7 mouse cellular contexts compared by ENCODE assay signal in the genomic region with DNA sequence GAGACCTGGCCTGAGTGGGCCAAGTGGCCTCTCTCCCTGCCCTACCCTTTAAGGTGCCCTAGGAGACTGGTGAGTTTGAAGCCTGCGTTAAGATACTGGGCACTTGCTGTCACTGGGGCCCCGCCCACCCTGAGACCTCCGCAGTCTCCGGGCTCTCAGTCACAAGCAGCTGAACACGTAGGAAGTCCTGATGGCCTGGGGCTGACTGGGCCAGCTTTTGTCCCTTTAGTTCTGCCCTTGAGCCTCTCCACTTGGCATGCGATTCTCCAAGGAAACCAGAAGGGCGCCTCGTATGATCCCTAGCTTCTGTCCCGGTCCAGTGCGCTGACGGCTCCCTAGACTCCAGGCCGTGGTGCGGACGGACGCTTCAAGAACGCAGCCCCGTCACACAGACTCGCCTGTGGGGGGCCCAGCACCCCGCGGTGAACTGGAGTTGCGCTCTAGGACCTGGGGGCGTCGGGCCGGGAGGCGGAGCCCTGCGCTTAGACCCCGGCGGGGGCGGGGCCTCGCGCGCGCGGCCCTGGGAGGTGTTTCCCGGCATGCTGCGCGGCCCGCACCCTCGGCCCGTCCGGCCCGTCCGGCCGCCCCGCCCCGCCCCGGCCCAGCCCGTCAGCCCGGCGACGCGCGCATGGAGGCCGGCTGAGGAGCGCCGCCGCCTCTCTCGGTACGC. TPM values are rescaled to one million over a fixed set of nuclear protein-coding genes. Genes with fewer than 3 reads are reported as not detected.
DNase-seq lines count a peak whose midpoint lies in the region; ATAC-seq and TF ChIP-seq lines count a peak whose summit lies in the region.

No protein-coding gene starts in this region.

- peaks cover 7% of the 10 kb centered on the region; the same call in 1 of the 2 replicates for H3K4me1 ChIP-seq in intestine, postnatal 0 days (replicated peaks; ENCODE audit: control insufficient read depth, insufficient read depth, low read length)
- peaks cover 25% of the 10 kb centered on the region for H3K4me1 ChIP-seq in limb, embryonic 11.5 days (ENCODE audit: control insufficient read depth, insufficient read depth, low read length)
- peaks cover 41% of the 10 kb centered on the region for H3K4me1 ChIP-seq in midbrain, embryonic 13.5 days (replicated peaks)
- peaks cover 16% of the 10 kb centered on the region for H3K4me1 ChIP-seq in small intestine, adult 2 months (ENCODE audit: control insufficient read depth, insufficient read depth, insufficient read length, low read length)

- H3K4me3 ChIP-seq in intestine, postnatal 0 days (ENCODE audit: low read depth, low read length) = peak overlapping the region; percentile 83
- H3K4me3 ChIP-seq in limb, embryonic 11.5 days (ENCODE audit: low read depth, low read length) = peak overlapping the region; percentile 62
- H3K4me3 ChIP-seq in midbrain, embryonic 13.5 days (replicated peaks) = peak overlapping the region; percentile 81
- peak overlapping the region; percentile 91 for H3K4me3 ChIP-seq in small intestine, adult 2 months (ENCODE audit: low read depth, low read length)

- peak; percentile 88 for ATAC-seq in intestine, postnatal 0 days
- peak; percentile 90 for ATAC-seq in limb, embryonic 11.5 days (ENCODE audit: insufficient number of reproducible peaks, low FRiP score, low TSS enrichment, low read depth)
- peak; percentile 94 for ATAC-seq in midbrain, embryonic 13.5 days

- peak; percentile 96 for DNase-seq in adrenal gland, postnatal 14 days
- DNase-seq in embryo, embryonic 9.5 days (ENCODE audit: extremely low spot score) = peak; percentile 91
- DNase-seq in gastrocnemius, postnatal 4 days (ENCODE audit: low spot score in 2 of 2) = peak; percentile 86 to 91
- DNase-seq in limb, embryonic 11.5 days (ENCODE audit: low spot score) = peak; percentile 91

- H3K4me2 ChIP-seq in intestine, postnatal 0 days (replicated peaks; ENCODE audit: low read depth) = peak overlapping the region; percentile 87
- peak overlapping the region; percentile 87 for H3K4me2 ChIP-seq in limb, embryonic 11.5 days (ENCODE audit: low read depth, severe bottlenecking)
- peak overlapping the region; percentile 95 for H3K4me2 ChIP-seq in midbrain, embryonic 13.5 days (replicated peaks)

- H3K36me3 ChIP-seq in intestine, postnatal 0 days (ENCODE audit: control insufficient read depth, insufficient read depth) = peaks cover 6% of the 10 kb centered on the region; the same call in 1 of the 2 replicates
- H3K36me3 ChIP-seq in limb, embryonic 11.5 days (ENCODE audit: control insufficient read depth, insufficient read depth, low read length) = no peaks in the 10 kb centered on the region
- peaks cover 3% of the 10 kb centered on the region; the same call in 1 of the 2 replicates for H3K36me3 ChIP-seq in midbrain, embryonic 13.5 days
- peaks cover 8% of the 10 kb centered on the region; the same call in 1 of the 2 replicates for H3K36me3 ChIP-seq in small intestine, adult 2 months (ENCODE audit: control insufficient read depth, insufficient read depth, low read length)

- TF ChIP-seq POLR2A in small intestine, adult 2 months (IDR thresholded peaks at IDR 0.05; ENCODE audit: low read depth, low read length) = no peak; the same call in 1 of the 2 replicates

- peak; percentile 51 for TF ChIP-seq CTCF in intestine, postnatal 0 days (IDR thresholded peaks at IDR 0.05; ENCODE audit: low read depth)
- TF ChIP-seq CTCF in small intestine, adult 2 months (IDR thresholded peaks at IDR 0.05; ENCODE audit: extremely low read depth, insufficient read length, insufficient replicate concordance, low read depth, low read length) = no peak; the same call in 1 of the 2 replicates

- peak overlapping the region; percentile 90 for H3K27ac ChIP-seq in intestine, postnatal 0 days (ENCODE audit: low read depth, low read length)
- H3K27ac ChIP-seq in limb, embryonic 11.5 days (replicated peaks; ENCODE audit: low read depth, low read length) = peak overlapping the region; percentile 62
- H3K27ac ChIP-seq in midbrain, embryonic 13.5 days = peak overlapping the region; percentile 93
- H3K27ac ChIP-seq in small intestine, adult 2 months (ENCODE audit: insufficient read depth, low read depth, low read length) = peak overlapping the region; percentile 82

- no peaks in the 10 kb centered on the region for H3K9me3 ChIP-seq in intestine, postnatal 0 days (ENCODE audit: control insufficient read depth)
- no peaks in the 10 kb centered on the region for H3K9me3 ChIP-seq in limb, embryonic 11.5 days (ENCODE audit: control insufficient read depth, low read length)
- H3K9me3 ChIP-seq in midbrain, embryonic 13.5 days = no peaks in the 10 kb centered on the region

- H3K27me3 ChIP-seq in intestine, postnatal 0 days (replicated peaks; ENCODE audit: control insufficient read depth, insufficient read depth, low read length) = no peaks in the 10 kb centered on the region
- no peaks in the 10 kb centered on the region for H3K27me3 ChIP-seq in limb, embryonic 11.5 days (ENCODE audit: control insufficient read depth, insufficient read depth, low read length)
- H3K27me3 ChIP-seq in midbrain, embryonic 13.5 days = no peaks in the 10 kb centered on the region
- no peaks in the 10 kb centered on the region for H3K27me3 ChIP-seq in small intestine, adult 2 months (ENCODE audit: control insufficient read depth, insufficient read depth, low read length)

- peak overlapping the region; percentile 89 for H3K9ac ChIP-seq in intestine, postnatal 0 days (ENCODE audit: low read depth, low read length)
- peak overlapping the region; percentile 75 for H3K9ac ChIP-seq in limb, embryonic 11.5 days (ENCODE audit: low read length)
- peak overlapping the region; percentile 89 for H3K9ac ChIP-seq in midbrain, embryonic 13.5 days (replicated peaks)

- under 1% methylated on average over 57 of the region's 59 CpGs for WGBS in intestine, postnatal 0 days
- under 1% methylated on average over 46 of the region's 59 CpGs for WGBS in limb, embryonic 11.5 days
- WGBS in midbrain, embryonic 13.5 days = under 1% methylated on average over 46 of the region's 59 CpGs
- WGBS in small intestine, adult 2 months = under 1% methylated on average over 57 of the region's 59 CpGs

RNA-seq across cellular contexts. Expression of a gene that starts 0.7 kb away (rescaled TPM):
- total RNA-seq in adrenal gland, postnatal 14 days (2021) = 38.2 and 47.1 TPM in 2 replicates
- 10 to 100 TPM; 33.8 to 34.8 TPM for total RNA-seq in gastrocnemius, postnatal 4 days (2021)
- 32.5 and 33.0 TPM in 2 replicates for polyA plus RNA-seq in intestine, postnatal 0 days (2015; fragmentation: Nextera tagmentation; extraction: Ambion mirVana)
- 46.9 and 49.0 TPM in 2 replicates for polyA plus RNA-seq in limb, embryonic 11.5 days (2014; fragmentation: Nextera tagmentation; extraction: Ambion mirVana)
- 36.8 and 40.7 TPM in 2 replicates for polyA plus RNA-seq in midbrain, embryonic 13.5 days (2015; fragmentation: Nextera tagmentation; extraction: Ambion mirVana)
- 81.6 and 90.9 TPM in 2 replicates for polyA plus RNA-seq in small intestine, adult 2 months (2012; rRNA removed)

RNA-seq across cellular contexts. Expression of a gene that starts 13.3 kb away (rescaled TPM):
- 29.3 and 35.4 TPM in 2 replicates for total RNA-seq in adrenal gland, postnatal 14 days (2021)
- 10 to 100 TPM; 10.5 to 12.4 TPM for total RNA-seq in gastrocnemius, postnatal 4 days (2021)
- polyA plus RNA-seq in intestine, postnatal 0 days (2015; fragmentation: Nextera tagmentation; extraction: Ambion mirVana) = 9.6 and 10.4 TPM in 2 replicates
- 15.4 and 16.9 TPM in 2 replicates for polyA plus RNA-seq in limb, embryonic 11.5 days (2014; fragmentation: Nextera tagmentation; extraction: Ambion mirVana)
- polyA plus RNA-seq in midbrain, embryonic 13.5 days (2015; fragmentation: Nextera tagmentation; extraction: Ambion mirVana) = 20.2 and 23.9 TPM in 2 replicates
- polyA plus RNA-seq in small intestine, adult 2 months (2012; rRNA removed) = 29.0 and 45.8 TPM in 2 replicates

RNA-seq across cellular contexts. Expression of a gene that starts 16.1 kb away (rescaled TPM):
- total RNA-seq in adrenal gland, postnatal 14 days (2021) = 0.52 and 1.6 TPM in 2 replicates
- under 1 TPM; 0.13 to 0.15 TPM for total RNA-seq in gastrocnemius, postnatal 4 days (2021)
- 0.26 and 0.48 TPM in 2 replicates for polyA plus RNA-seq in intestine, postnatal 0 days (2015; fragmentation: Nextera tagmentation; extraction: Ambion mirVana)
- 0.20 and 0.37 TPM in 2 replicates for polyA plus RNA-seq in limb, embryonic 11.5 days (2014; fragmentation: Nextera tagmentation; extraction: Ambion mirVana)
- 4.1 and 4.5 TPM in 2 replicates for polyA plus RNA-seq in midbrain, embryonic 13.5 days (2015; fragmentation: Nextera tagmentation; extraction: Ambion mirVana)
- polyA plus RNA-seq in small intestine, adult 2 months (2012; rRNA removed) = 0.30 and 0.32 TPM in 2 replicates

RNA-seq across cellular contexts. Expression of a gene that starts 47.3 kb away (rescaled TPM):
- total RNA-seq in adrenal gland, postnatal 14 days (2021) = 13.3 and 15.7 TPM in 2 replicates
- 10 to 100 TPM; 13.5 to 16.6 TPM for total RNA-seq in gastrocnemius, postnatal 4 days (2021)
- 3.6 and 4.2 TPM in 2 replicates for polyA plus RNA-seq in intestine, postnatal 0 days (2015; fragmentation: Nextera tagmentation; extraction: Ambion mirVana)
- 22.6 and 23.5 TPM in 2 replicates for polyA plus RNA-seq in limb, embryonic 11.5 days (2014; fragmentation: Nextera tagmentation; extraction: Ambion mirVana)
- polyA plus RNA-seq in midbrain, embryonic 13.5 days (2015; fragmentation: Nextera tagmentation; extraction: Ambion mirVana) = 17.4 and 19.9 TPM in 2 replicates
- 21.6 and 29.0 TPM in 2 replicates for polyA plus RNA-seq in small intestine, adult 2 months (2012; rRNA removed)

RNA-seq across cellular contexts. Expression of a gene that starts 52.9 kb away (rescaled TPM):
- total RNA-seq in adrenal gland, postnatal 14 days (2021) = 11.9 and 13.2 TPM in 2 replicates
- total RNA-seq in gastrocnemius, postnatal 4 days (2021) = 10 to 100 TPM; 11.2 to 11.8 TPM
- polyA plus RNA-seq in intestine, postnatal 0 days (2015; fragmentation: Nextera tagmentation; extraction: Ambion mirVana) = 7.6 and 8.6 TPM in 2 replicates
- polyA plus RNA-seq in limb, embryonic 11.5 days (2014; fragmentation: Nextera tagmentation; extraction: Ambion mirVana) = 9.1 and 9.8 TPM in 2 replicates
- 25.0 and 26.0 TPM in 2 replicates for polyA plus RNA-seq in midbrain, embryonic 13.5 days (2015; fragmentation: Nextera tagmentation; extraction: Ambion mirVana)
- polyA plus RNA-seq in small intestine, adult 2 months (2012; rRNA removed) = 13.2 and 19.0 TPM in 2 replicates

Comparison
In these comparisons a context has a peak if more than half of its experiments do, and no peak if none do; other contexts are left out.
1. Peak in every context shown above with its lines: DNase-seq, ATAC-seq, H3K4me3 ChIP-seq and H3K27ac ChIP-seq.